Mouse (Mus musculus) stomach, embryonic 15.5 days (tissue): ENCODE data around the gene U2surp. TPM values are rescaled to one million over a fixed set of nuclear protein-coding genes. Genes with fewer than 3 reads are reported as not detected.
A peak's percentile ranks its signal among the peaks of the same experiment; 100 is the strongest.

ENCODE experiments used
- ATAC-seq: fragments of 200-750 bp; cut with Nextera tagmentation; 2 replicates; pipeline ENCODE4 v1.8.0; 2017; ENCODE audit warnings: low read depth, moderate number of reproducible peaks, moderate TSS enrichment; ENCODE audit not compliant: insufficient read depth, low FRiP score
- H3K27ac ChIP-seq: fragments of 300-500 bp; sonication (generic); 2 replicates; pipeline ENCODE4 v1.5.1; 2015; ENCODE audit warnings: mild to moderate bottlenecking, inconsistent platforms
- H3K27me3 ChIP-seq: fragments of 300-500 bp; sonication (generic); replicated peaks from 2 replicates; pipeline ENCODE4 v1.6.1; 2015; ENCODE audit warnings: inconsistent platforms
- H3K36me3 ChIP-seq: fragments of 300-500 bp; sonication (generic); 2 replicates; pipeline ENCODE4 v1.6.1; 2015; ENCODE audit warnings: inconsistent platforms
- H3K4me1 ChIP-seq: fragments of 300-500 bp; sonication (generic); 2 replicates; pipeline ENCODE4 v1.6.1; 2015; ENCODE audit warnings: inconsistent platforms
- H3K4me2 ChIP-seq: fragments of 300-500 bp; sonication (generic); 2 replicates; pipeline ENCODE4 v1.6.1; 2015; ENCODE audit warnings: mild to moderate bottlenecking, inconsistent platforms
- H3K4me3 ChIP-seq: fragments of 300-500 bp; sonication (generic); replicated peaks from 2 replicates; pipeline ENCODE4 v1.5.1; 2015; ENCODE audit warnings: inconsistent platforms
- H3K9ac ChIP-seq: fragments of 300-500 bp; sonication (generic); 2 replicates; pipeline ENCODE4 v1.6.1; 2015; ENCODE audit warnings: inconsistent platforms
- H3K9me3 ChIP-seq: fragments of 300-500 bp; sonication (generic); 2 replicates; pipeline ENCODE4 v1.6.1; 2016; ENCODE audit warnings: inconsistent platforms
- WGBS: fragments of 180-500 bp; shearing (Covaris S2); methylation state at CpG from one replicate; pipeline ENCODE4 v1.1.7; 2015; 5-methylcytosine and 5-hydroxymethylcytosine counted together
- polyA plus RNA-seq: library from polyadenylated mRNA; unstranded; fragments of >200 nt; fragmentation: Nextera tagmentation; extraction: Ambion mirVana; gene quantifications from 2 replicates; pipeline ENCODE4 v1.2.1, GENCODE M21; 2015

The U2surp gene
- polyA plus RNA-seq, 1 experiment from 2014 or later: 123 TPM

- H3K4me2 ChIP-seq: peak overlapping the region; percentile 30
- H3K9me3 ChIP-seq: no peaks in the 10 kb centered on the region
- no peak overlapping the region for H3K27ac ChIP-seq
- 12% methylated on average over 13 of the region's 13 CpGs for WGBS
- no peaks in the 10 kb centered on the region for H3K36me3 ChIP-seq
- H3K27me3 ChIP-seq: no peaks in the 10 kb centered on the region
- no peak overlapping the region for H3K9ac ChIP-seq
- no peak overlapping the region for H3K4me3 ChIP-seq
- 0 out of 2 replicates have a peak, but pooled peaks cover 5% of the 10 kb centered on the region for H3K4me1 ChIP-seq
- no peak for ATAC-seq
These were observed 69.5 kb downstream of the U2surp start for GRCm38 (mm10) chr9:95442321-95442731.

- Histone ChIP-seq H3K36me3 (no peaks in the 10 kb centered on the region), H3K4me1 (0 out of 2 replicates have a peak, but pooled peaks cover 5% of the 10 kb centered on the region), H3K4me3 (no peak overlapping the region), H3K4me2 (no peak overlapping the region), H3K27ac (no peak overlapping the region), H3K9ac (no peak overlapping the region), H3K9me3 (no peaks in the 10 kb centered on the region), H3K27me3 (no peaks in the 10 kb centered on the region)
- no peak for ATAC-seq
- 77% methylated on average over 9 of the region's 9 CpGs for WGBS
These were observed 73.9 kb downstream of the U2surp start for GRCm38 (mm10) chr9:95437883-95438282.

- Histone ChIP-seq H3K36me3 (no peaks in the 10 kb centered on the region), H3K27me3 (no peaks in the 10 kb centered on the region), H3K4me1 (no peaks in the 10 kb centered on the region), H3K27ac (no peak overlapping the region), H3K9ac (no peak overlapping the region), H3K9me3 (no peaks in the 10 kb centered on the region), H3K4me3 (no peak overlapping the region), H3K4me2 (no peak overlapping the region)
- ATAC-seq: no peak
- WGBS: 73% methylated on average over 4 of the region's 4 CpGs
These were observed 75.5 kb downstream of the U2surp start for GRCm38 (mm10) chr9:95436294-95436613.

- WGBS: 75% methylated on average over 20 of the region's 20 CpGs
- no peaks in the 10 kb centered on the region for H3K27me3 ChIP-seq
These were observed 76.1 kb downstream of the U2surp start for GRCm38 (mm10) chr9:95435506-95436293.

GRCm38 (mm10) chr9:95428277-95428676 lies 83.5 kb downstream of the U2surp start:
- no peak overlapping the region for H3K4me2 ChIP-seq
- no peaks in the 10 kb centered on the region for H3K9me3 ChIP-seq
- H3K9ac ChIP-seq: no peak overlapping the region
- H3K27me3 ChIP-seq: no peaks in the 10 kb centered on the region
- no peak overlapping the region for H3K27ac ChIP-seq
- no peak for ATAC-seq
- WGBS: 75% methylated on average over 4 of the region's 4 CpGs
- H3K4me1 ChIP-seq: no peaks in the 10 kb centered on the region
- H3K4me3 ChIP-seq: no peak overlapping the region
- no peaks in the 10 kb centered on the region for H3K36me3 ChIP-seq

More at GRCm38 (mm10) chr9:95435506-95436293, 76.1 kb downstream of the U2surp start:
- H3K9me3 ChIP-seq: no peaks in the 10 kb centered on the region
- no peak for ATAC-seq
- no peak overlapping the region for H3K4me2 ChIP-seq
- H3K27ac ChIP-seq: no peak overlapping the region
- no peak overlapping the region for H3K9ac ChIP-seq
- H3K36me3 ChIP-seq: no peaks in the 10 kb centered on the region
- H3K4me3 ChIP-seq: no peak overlapping the region
- H3K4me1 ChIP-seq: no peaks in the 10 kb centered on the region

- Histone ChIP-seq H3K36me3 (no peaks in the 10 kb centered on the region), H3K27ac (no peak overlapping the region), H3K9me3 (no peaks in the 10 kb centered on the region), H3K4me3 (no peak overlapping the region), H3K4me1 (no peaks in the 10 kb centered on the region), H3K4me2 (no peak overlapping the region), H3K27me3 (no peaks in the 10 kb centered on the region), H3K9ac (no peak overlapping the region)
- no peak for ATAC-seq
These were observed 97.9 kb downstream of the U2surp start for GRCm38 (mm10) chr9:95413911-95414310.

- no peak overlapping the region for H3K4me2 ChIP-seq
These were observed 99.7 kb downstream of the U2surp start for GRCm38 (mm10) chr9:95412047-95412446.

GRCm38 (mm10) chr9:95407586-95408220 lies 104.1 kb downstream of the U2surp start:
- H3K9ac ChIP-seq: peak overlapping the region; percentile 29
- peaks cover 19% of the 10 kb centered on the region; the same call in 1 of the 2 replicates for H3K27me3 ChIP-seq
- H3K4me3 ChIP-seq: peak overlapping the region; percentile 59
- 1% methylated on average over 24 of the region's 24 CpGs for WGBS
- H3K9me3 ChIP-seq: no peaks in the 10 kb centered on the region
- peaks cover 22% of the 10 kb centered on the region for H3K4me1 ChIP-seq
- no peaks in the 10 kb centered on the region for H3K36me3 ChIP-seq
- peak overlapping the region; percentile 83 for H3K27ac ChIP-seq
- no peak; the same call in 1 of the 2 replicates for ATAC-seq
- peak overlapping the region; percentile 99 for H3K4me2 ChIP-seq

More at GRCm38 (mm10) chr9:95412047-95412446, 99.7 kb downstream of the U2surp start:
- peaks cover 8% of the 10 kb centered on the region; the same call in 1 of the 2 replicates for H3K4me1 ChIP-seq
- H3K9me3 ChIP-seq: no peaks in the 10 kb centered on the region
- H3K27ac ChIP-seq: no peak overlapping the region
- no peak overlapping the region for H3K9ac ChIP-seq
- 0 out of 2 replicates have a peak, but pooled peaks cover 7% of the 10 kb centered on the region for H3K27me3 ChIP-seq
- 63% methylated on average over 4 of the region's 4 CpGs for WGBS
- H3K4me3 ChIP-seq: no peak overlapping the region
- no peaks in the 10 kb centered on the region for H3K36me3 ChIP-seq
- ATAC-seq: no peak

Other genes with a start within 250 kb of the U2surp start
- gene Chst2, start 105.3 kb downstream of the U2surp start, polyA plus RNA-seq: 8.4 and 10.6 TPM in 2 replicates
- 0.61 and 1.3 TPM in 2 replicates for gene Paqr9, start 47.7 kb upstream of the U2surp start, polyA plus RNA-seq
- gene Pcolce2, start 125.6 kb upstream of the U2surp start, polyA plus RNA-seq: 0.36 and 1.3 TPM in 2 replicates
- gene Trpc1, start 238.4 kb upstream of the U2surp start, polyA plus RNA-seq: 2.5 and 2.7 TPM in 2 replicates